Mouse (Mus musculus): Measurements from ENCODE around the gene Prrt1. TPM values are rescaled to one million over a fixed set of nuclear protein-coding genes. Genes with fewer than 3 reads are reported as not detected.

Gene Prrt1
- total and polyA plus RNA-seq, 2 experiments from 2014 or later, result 11.4 to 15.1 TPM

GRCm38 (mm10) chr17:34627943-34628643 is 1.2 kb upstream of the Prrt1 start, which contains the start of gene Ppt2:
Gene Ppt2 (minus strand): TSS chr17:34628510.
- Histone ChIP-seq H3K4me2 (ENCODE audit: low read depth) (peak within 1 kb of the TSS; percentile 92), H3K4me3 (ENCODE audit: low read depth, low read length) (peak within 1 kb of the TSS; percentile 55), H3K9ac (peak within 1 kb of the TSS; percentile 54), H3K9me3 (ENCODE audit: low read length) (no peaks in the 10 kb centered on the region), H3K36me3 (ENCODE audit: insufficient read depth) (peaks cover 6% of the 10 kb centered on the region; the same call in 1 of the 2 replicates), H3K27ac (ENCODE audit: low read depth, low read length) (peak within 1 kb of the TSS; percentile 92), H3K4me1 (ENCODE audit: insufficient read depth) (peaks cover 28% of the 10 kb centered on the region), H3K27me3 (ENCODE audit: insufficient read depth, low read length) (no peaks in the 10 kb centered on the region)
- no peak for DNase-seq
- TF ChIP-seq CTCF (IDR thresholded peaks at IDR 0.05; ENCODE audit: low read depth), result no peak
- WGBS, result 5% methylated on average over 29 of the region's 29 CpGs
- no peak; the same call in 1 of the 2 replicates for ATAC-seq

GRCm38 (mm10) chr17:34628644-34628967 is 727 bp upstream of the Prrt1 start:
- Histone ChIP-seq H3K27me3 (ENCODE audit: insufficient read depth, low read length) (no peaks in the 10 kb centered on the region), H3K9me3 (ENCODE audit: low read length) (no peaks in the 10 kb centered on the region), H3K9ac (no peak overlapping the region), H3K4me3 (ENCODE audit: low read depth, low read length) (peak overlapping the region; percentile 55), H3K27ac (ENCODE audit: low read depth, low read length) (peak overlapping the region; percentile 92), H3K4me2 (ENCODE audit: low read depth) (peak overlapping the region; percentile 92), H3K36me3 (ENCODE audit: insufficient read depth) (peaks cover under 1% of the 10 kb centered on the region; the same call in 1 of the 2 replicates), H3K4me1 (ENCODE audit: insufficient read depth) (peaks cover 28% of the 10 kb centered on the region)
- ATAC-seq (no peak), DNase-seq (no peak)
- WGBS, result 17% methylated on average over 5 of the region's 5 CpGs
- no peak for TF ChIP-seq CTCF (IDR thresholded peaks at IDR 0.05; ENCODE audit: low read depth)

GRCm38 (mm10) chr17:34629796-34630603 is 667 bp downstream of the Prrt1 start:
- Histone ChIP-seq H3K9me3 (ENCODE audit: low read length) (no peaks in the 10 kb centered on the region), H3K4me1 (ENCODE audit: insufficient read depth) (peaks cover 28% of the 10 kb centered on the region), H3K27ac (ENCODE audit: low read depth, low read length) (no peak overlapping the region), H3K36me3 (ENCODE audit: insufficient read depth) (no peaks in the 10 kb centered on the region), H3K27me3 (ENCODE audit: insufficient read depth, low read length) (no peaks in the 10 kb centered on the region), H3K4me3 (ENCODE audit: low read depth, low read length) (peak overlapping the region; percentile 45), H3K9ac (peak overlapping the region; percentile 51), H3K4me2 (ENCODE audit: low read depth) (peak overlapping the region; percentile 92)
- TF ChIP-seq CTCF (IDR thresholded peaks at IDR 0.05; ENCODE audit: low read depth), result no peak
- no peak for ATAC-seq
- DNase-seq, result no peak
- WGBS, result 20% methylated on average over 12 of the region's 12 CpGs

GRCm38 (mm10) chr17:34630761-34631301 is 1.5 kb downstream of the Prrt1 start:
- DNase-seq (no peak), ATAC-seq (no peak)
- H3K27me3 ChIP-seq (ENCODE audit: insufficient read depth, low read length), result no peaks in the 10 kb centered on the region
- H3K9ac ChIP-seq, result peak overlapping the region; percentile 51
- no peak overlapping the region for H3K27ac ChIP-seq (ENCODE audit: low read depth, low read length)
- H3K4me1 ChIP-seq (ENCODE audit: insufficient read depth), result peaks cover 28% of the 10 kb centered on the region
- peak overlapping the region; percentile 45 for H3K4me3 ChIP-seq (ENCODE audit: low read depth, low read length)
- peak overlapping the region; percentile 92 for H3K4me2 ChIP-seq (ENCODE audit: low read depth)
- no peaks in the 10 kb centered on the region for H3K36me3 ChIP-seq (ENCODE audit: insufficient read depth)
- H3K9me3 ChIP-seq (ENCODE audit: low read length), result no peaks in the 10 kb centered on the region
- no peak for TF ChIP-seq CTCF (IDR thresholded peaks at IDR 0.05; ENCODE audit: low read depth)
- WGBS, result 4% methylated on average over 48 of the region's 48 CpGs

GRCm38 (mm10) chr17:34631647-34632046 is 2.3 kb downstream of the Prrt1 start:
- Histone ChIP-seq H3K27me3 (ENCODE audit: insufficient read depth, low read length) (no peaks in the 10 kb centered on the region), H3K36me3 (ENCODE audit: insufficient read depth) (no peaks in the 10 kb centered on the region), H3K4me2 (ENCODE audit: low read depth) (peak overlapping the region; percentile 92), H3K4me3 (ENCODE audit: low read depth, low read length) (peak overlapping the region; percentile 45), H3K27ac (ENCODE audit: low read depth, low read length) (no peak overlapping the region), H3K4me1 (ENCODE audit: insufficient read depth) (peaks cover 21% of the 10 kb centered on the region), H3K9ac (peak overlapping the region; percentile 19; the same call in 1 of the 2 replicates), H3K9me3 (ENCODE audit: low read length) (no peaks in the 10 kb centered on the region)
- no peak for TF ChIP-seq CTCF (IDR thresholded peaks at IDR 0.05; ENCODE audit: low read depth)
- WGBS, result 9% methylated on average over 12 of the region's 12 CpGs
- DNase-seq, result no peak
- no peak for ATAC-seq

GRCm38 (mm10) chr17:34632261-34632691 is 2.9 kb downstream of the Prrt1 start:
- Histone ChIP-seq H3K4me3 (ENCODE audit: low read depth, low read length) (peak overlapping the region; percentile 45), H3K9me3 (ENCODE audit: low read length) (no peaks in the 10 kb centered on the region), H3K27me3 (ENCODE audit: insufficient read depth, low read length) (no peaks in the 10 kb centered on the region), H3K27ac (ENCODE audit: low read depth, low read length) (no peak overlapping the region), H3K36me3 (ENCODE audit: insufficient read depth) (no peaks in the 10 kb centered on the region), H3K4me1 (ENCODE audit: insufficient read depth) (peaks cover 21% of the 10 kb centered on the region), H3K4me2 (ENCODE audit: low read depth) (peak overlapping the region; percentile 92), H3K9ac (peak overlapping the region; percentile 19; the same call in 1 of the 2 replicates)
- 2% methylated on average over 26 of the region's 26 CpGs for WGBS
- DNase-seq (peak; percentile 59), ATAC-seq (peak; percentile 44)
- TF ChIP-seq CTCF (IDR thresholded peaks at IDR 0.05; ENCODE audit: low read depth), result no peak

All from forebrain, postnatal 0 days (tissue).